Comparison of ENCODE assay signal across 6 mouse cellular contexts in the genomic region with DNA sequence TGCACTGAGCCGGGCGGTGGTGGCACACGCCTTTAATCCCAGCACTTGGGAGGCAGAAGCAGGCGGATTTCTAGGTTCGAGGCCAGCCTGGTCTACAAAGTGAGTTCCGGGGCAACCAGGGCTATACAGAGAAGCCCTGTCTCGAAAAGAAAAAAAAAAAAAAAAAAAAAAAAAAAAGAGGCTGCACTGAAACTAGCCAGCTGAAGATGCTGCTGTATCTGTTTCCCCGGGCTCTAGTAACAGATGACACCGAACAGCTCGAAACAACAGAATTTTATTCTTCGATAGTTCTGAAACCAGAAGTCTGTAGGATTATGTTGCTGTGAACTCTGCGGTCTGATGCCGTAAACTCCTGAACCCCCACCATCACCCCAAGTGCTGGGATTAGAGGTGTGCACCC.
"Had no signal": no experiment of that assay in that cellular context is flagged by ENCODE, and none has a peak within 500 bp of the region (broad histone marks: within the 10 kb centered on the region; RNA-seq: fewer than 3 reads in every experiment).

No protein-coding gene starts in this region.

- H3K4me1 ChIP-seq: midbrain, embryonic 12.5 days had no signal

- H3K27me3 ChIP-seq: lung, embryonic 15.5 days; neural tube, embryonic 13.5 days; neural tube, embryonic 15.5 days had no signal

- H3K4me2 ChIP-seq: lung, embryonic 15.5 days; midbrain, embryonic 12.5 days; neural tube, embryonic 13.5 days; neural tube, embryonic 15.5 days had no signal

- H3K36me3 ChIP-seq: lung, embryonic 15.5 days; midbrain, embryonic 10.5 days; midbrain, embryonic 12.5 days had no signal

- H3K4me3 ChIP-seq: lung, embryonic 15.5 days; midbrain, embryonic 10.5 days; midbrain, embryonic 12.5 days; myocyte; neural tube, embryonic 13.5 days; neural tube, embryonic 15.5 days had no signal

- H3K27ac ChIP-seq: lung, embryonic 15.5 days; midbrain, embryonic 10.5 days; midbrain, embryonic 12.5 days; neural tube, embryonic 13.5 days; neural tube, embryonic 15.5 days had no signal

- H3K9me3 ChIP-seq: lung, embryonic 15.5 days; midbrain, embryonic 10.5 days; midbrain, embryonic 12.5 days; neural tube, embryonic 13.5 days; neural tube, embryonic 15.5 days had no signal

- H3K9ac ChIP-seq: lung, embryonic 15.5 days; midbrain, embryonic 12.5 days; neural tube, embryonic 13.5 days; neural tube, embryonic 15.5 days had no signal
